Mouse (Mus musculus) brain, embryonic 14.5 days (tissue): ENCODE measurements around the gene Wdr25. TPM values are rescaled to one million over a fixed set of nuclear protein-coding genes. Genes with fewer than 3 reads are reported as not detected.
"Not testable (repeated sequence)": the region's sequence is repeated elsewhere in the genome, so short reads cannot be mapped to it uniquely, and the experiment has no call there.

Source experiments
- DNase-seq: peaks from one replicate; pipeline ENCODE4 v3.0.0-alpha.2; 2011; ENCODE audit warnings: low read depth
- CTCF ChIP-seq: fragments of 200-500 bp; IDR thresholded peaks from 2 replicates; pipeline ENCODE4 v1.5.1; 2012; ENCODE audit warnings: inconsistent platforms, mild to moderate bottlenecking, moderate library complexity, borderline replicate concordance; ENCODE audit not compliant: insufficient read depth, insufficient read length; ENCODE audit errors: extremely low read depth
- POLR2A ChIP-seq: fragments of 200-500 bp; IDR thresholded peaks from 2 replicates; pipeline ENCODE4 v1.6.1; 2012; ENCODE audit warnings: mild to moderate bottlenecking, inconsistent platforms, borderline replicate concordance; ENCODE audit not compliant: poor library complexity, insufficient read depth, insufficient read length, severe bottlenecking; ENCODE audit errors: extremely low read depth
- polyA plus RNA-seq: library from polyadenylated mRNA; depleted of rRNA; stranded (reverse); fragments of >200 nt; gene quantifications from 2 replicates; pipeline ENCODE4 v1.2.3, GENCODE M21; 2012; rRNA removed

Wdr25 gene
- polyA plus RNA-seq: 11.0 and 13.8 TPM in 2 replicates

DNA sequence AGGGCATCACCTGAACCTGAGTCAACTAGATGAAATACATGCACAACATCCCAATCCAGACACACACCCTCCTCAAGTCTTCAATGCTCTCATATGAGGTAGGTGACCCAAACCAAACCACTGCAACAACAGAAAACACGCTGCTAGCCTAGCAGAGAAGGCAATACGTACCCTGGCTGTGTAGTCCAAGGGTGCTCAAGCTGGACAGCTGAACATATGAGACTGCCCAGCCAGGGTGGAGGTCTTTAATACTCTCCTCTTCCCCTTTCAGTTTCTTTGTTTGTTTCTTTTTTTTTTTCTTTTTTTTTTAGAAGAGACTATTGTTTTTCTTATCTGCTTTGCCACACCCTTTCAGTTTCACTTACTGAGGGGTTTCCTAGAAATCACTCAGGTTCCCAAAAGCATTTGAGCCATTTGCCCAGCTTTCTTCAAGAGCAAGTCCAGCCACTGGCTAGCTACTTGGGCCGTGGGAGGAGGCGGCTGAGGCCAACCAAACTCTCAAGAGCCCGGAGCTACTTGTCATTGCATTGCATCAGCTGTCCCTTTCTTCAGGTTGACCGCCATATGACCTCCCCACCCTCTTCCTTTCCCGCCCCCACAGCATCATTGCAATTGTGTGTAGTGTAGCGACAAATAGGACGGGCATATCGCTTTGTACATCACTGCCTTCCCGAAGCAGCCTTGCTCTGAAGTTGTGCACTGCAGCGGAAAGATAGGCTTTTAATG lies at the start of gene Wdr25:
TSS of gene Wdr25 (plus strand) at position 643 of the 726 bp plus-strand sequence.
- DNase-seq: no peak
- TF ChIP-seq CTCF: no peak
- no peak for TF ChIP-seq POLR2A

DNA sequence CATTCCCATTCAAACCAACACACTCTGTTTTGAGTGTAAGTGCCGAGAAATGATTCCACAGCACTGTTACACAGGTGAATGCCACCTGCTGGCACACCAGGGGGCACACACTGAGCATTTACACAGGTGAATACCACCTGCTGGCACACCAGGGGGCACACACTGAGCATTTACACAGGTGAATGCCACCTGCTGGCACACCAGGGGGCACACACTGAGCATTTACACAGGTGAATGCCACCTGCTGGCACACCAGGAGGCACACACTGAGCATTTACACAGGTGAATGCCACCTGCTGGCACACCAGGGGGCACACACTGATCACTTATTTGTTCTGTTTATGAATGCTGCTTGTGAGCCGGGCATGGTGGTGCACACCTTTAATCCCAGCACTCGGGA lies 45.4 kb upstream of the Wdr25 start:
- DNase-seq: not testable (repeated sequence)

DNA sequence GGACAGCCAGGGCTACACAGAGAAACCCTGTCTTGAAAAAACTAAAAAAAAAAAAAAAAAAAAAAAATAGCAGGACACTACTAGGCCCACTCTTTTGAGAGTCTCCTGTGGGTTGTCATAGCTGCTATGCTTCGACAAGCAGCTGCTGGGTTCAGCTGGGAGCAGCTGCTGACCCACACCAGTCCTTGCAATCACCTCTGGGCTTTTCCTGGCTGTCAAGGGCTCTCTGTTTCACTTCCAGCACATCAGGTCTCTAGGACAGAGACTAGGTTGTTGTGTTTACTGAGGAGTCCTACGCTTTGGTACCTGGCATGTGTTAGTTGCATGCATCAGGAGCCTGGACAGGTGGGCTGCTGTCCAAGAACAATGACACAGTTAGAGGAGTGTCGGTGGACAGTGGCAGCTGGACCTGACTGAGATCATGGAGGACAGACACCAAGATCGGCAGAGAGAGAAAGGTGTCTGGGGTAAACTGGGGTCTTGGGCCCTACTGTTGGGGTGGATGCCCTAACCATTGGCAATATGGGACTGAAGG lies 43.9 kb upstream of the Wdr25 start:
- no peak for DNase-seq
- TF ChIP-seq POLR2A: no peak
- no peak for TF ChIP-seq CTCF

GRCm38 (mm10) chr12:108850129-108850528 lies 43.3 kb upstream of the Wdr25 start:
- DNase-seq: no peak
- TF ChIP-seq CTCF (no peak), POLR2A (no peak)

- no peak for DNase-seq
- TF ChIP-seq CTCF (no peak), POLR2A (no peak)
Measured at GRCm38 (mm10) chr12:108850886-108851285, 42.5 kb upstream of the Wdr25 start.

DNA sequence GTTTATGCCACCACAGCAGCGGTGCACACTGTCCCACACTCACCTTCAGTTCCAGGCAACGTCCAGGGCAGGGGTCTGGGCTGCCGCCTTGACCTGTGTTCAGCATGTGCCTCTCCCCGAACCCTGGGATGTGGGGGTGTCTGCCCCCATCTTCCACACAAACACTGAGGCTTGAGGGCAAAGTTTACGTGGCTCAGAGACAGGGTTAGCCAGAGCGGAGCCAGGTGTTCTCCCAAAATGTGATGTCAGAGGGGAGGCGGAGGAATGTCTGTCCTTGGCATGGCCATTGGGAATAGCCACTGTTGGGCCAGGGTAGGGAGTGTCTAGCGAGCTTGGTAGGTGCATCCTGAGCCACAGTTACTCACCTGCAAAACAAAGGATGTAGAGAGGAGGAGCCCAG lies 40.6 kb upstream of the Wdr25 start:
- TF ChIP-seq CTCF: no peak
- no peak for TF ChIP-seq POLR2A

GRCm38 (mm10) chr12:108855081-108855480 lies 38.4 kb upstream of the Wdr25 start:
- no peak for TF ChIP-seq POLR2A
- TF ChIP-seq CTCF: no peak
- no peak for DNase-seq

More for the DNA sequence above, 40.6 kb upstream of the Wdr25 start:
- DNase-seq: no peak

GRCm38 (mm10) chr12:108856186-108856585 lies 37.2 kb upstream of the Wdr25 start:
- no peak for TF ChIP-seq CTCF
- TF ChIP-seq POLR2A: no peak
- no peak for DNase-seq

GRCm38 (mm10) chr12:108857109-108857508 lies 36.3 kb upstream of the Wdr25 start:
- DNase-seq: no peak
- TF ChIP-seq CTCF: no peak
- TF ChIP-seq POLR2A: no peak

DNA sequence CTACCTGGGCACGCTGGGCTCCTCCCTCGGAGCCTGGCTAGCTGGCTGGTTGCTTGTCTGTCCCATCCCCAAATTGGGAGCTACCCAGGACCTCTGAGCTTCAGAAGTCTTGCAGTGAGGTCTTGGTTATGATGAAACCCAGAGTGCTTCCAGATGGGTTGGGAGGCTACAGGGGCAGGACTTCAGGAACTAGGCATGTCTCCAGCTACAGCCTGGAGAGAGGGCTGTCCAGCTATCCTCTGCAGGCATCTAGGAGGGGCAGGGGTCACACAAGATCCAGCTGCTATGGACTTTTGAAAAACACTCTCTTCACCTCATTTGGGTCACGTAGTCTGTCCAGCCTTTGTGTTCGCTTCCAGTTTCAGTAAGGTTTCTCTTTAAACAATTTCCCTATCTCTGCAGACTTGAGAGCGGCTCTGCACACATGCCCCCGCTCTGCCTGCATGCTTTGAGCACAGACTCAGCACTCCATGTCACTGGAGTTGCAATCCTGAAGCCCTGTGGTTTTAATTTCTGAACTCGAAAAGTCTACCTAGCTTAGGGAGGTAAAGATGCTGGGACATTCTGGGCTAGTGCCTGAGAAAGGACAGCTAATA lies 35.7 kb upstream of the Wdr25 start:
- no peak for DNase-seq

GRCm38 (mm10) chr12:108858486-108858885 lies 34.9 kb upstream of the Wdr25 start:
- TF ChIP-seq CTCF (no peak), POLR2A (no peak)
- no peak for DNase-seq

More for the DNA sequence above, 35.7 kb upstream of the Wdr25 start:
- no peak for TF ChIP-seq POLR2A
- TF ChIP-seq CTCF: no peak

DNA sequence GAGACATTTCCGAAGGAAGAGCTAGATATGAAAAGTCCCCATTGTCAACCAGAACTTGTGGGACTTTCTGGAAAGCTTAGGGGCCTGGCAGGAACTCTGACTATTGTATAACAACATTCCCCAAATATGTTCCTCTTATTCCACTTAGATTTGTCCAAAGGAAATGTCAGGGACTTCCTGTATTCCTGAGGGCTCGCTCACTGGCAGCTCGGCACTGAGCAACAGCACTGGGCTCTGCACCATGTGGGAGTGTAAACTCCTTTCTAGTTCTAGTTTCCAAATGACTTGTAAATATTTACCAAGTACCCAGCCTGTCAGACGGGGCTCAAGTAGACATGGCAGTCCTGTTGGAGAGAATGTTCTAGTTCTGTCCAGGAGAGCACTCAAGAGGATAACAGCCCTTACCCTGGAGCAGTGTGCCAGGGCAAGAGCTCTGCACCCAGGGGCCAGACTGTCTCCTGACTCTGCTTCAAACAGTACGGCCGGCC lies 28.4 kb upstream of the Wdr25 start:
- no peak for DNase-seq
- TF ChIP-seq CTCF (no peak), POLR2A (no peak)
